Mouse (Mus musculus) heart, embryonic 15.5 days (tissue): ENCODE results near the gene Efnb3. TPM values are rescaled to one million over a fixed set of nuclear protein-coding genes. Genes with fewer than 3 reads are reported as not detected.

Experiments
- ATAC-seq: fragments of 200-750 bp; cut with Nextera tagmentation; replicated peaks from 2 replicates; pipeline ENCODE4 v1.8.0; 2017; ENCODE audit warnings: low read depth, moderate TSS enrichment; ENCODE audit not compliant: insufficient number of reproducible peaks, insufficient read depth, low FRiP score
- H3K27ac ChIP-seq: fragments of 300-500 bp; sonication (generic); 2 replicates; pipeline ENCODE4 v1.5.1; 2015; ENCODE audit warnings: mild to moderate bottlenecking, inconsistent platforms
- H3K27me3 ChIP-seq: fragments of 300-500 bp; sonication (generic); 2 replicates; pipeline ENCODE4 v1.6.1; 2015; ENCODE audit warnings: inconsistent platforms
- H3K36me3 ChIP-seq: fragments of 300-500 bp; sonication (generic); 2 replicates; pipeline ENCODE4 v1.6.1; 2015; ENCODE audit warnings: mild to moderate bottlenecking, inconsistent platforms
- H3K4me1 ChIP-seq: fragments of 300-500 bp; sonication (generic); replicated peaks from 2 replicates; pipeline ENCODE4 v1.6.1; 2015; ENCODE audit warnings: inconsistent platforms
- H3K4me2 ChIP-seq: fragments of 300-500 bp; sonication (generic); 2 replicates; pipeline ENCODE4 v1.6.1; 2015; ENCODE audit warnings: inconsistent platforms, mild to moderate bottlenecking, moderate library complexity
- H3K4me3 ChIP-seq: fragments of 300-500 bp; sonication (generic); 2 replicates; pipeline ENCODE4 v1.5.1; 2015; ENCODE audit warnings: mild to moderate bottlenecking, inconsistent platforms
- H3K9ac ChIP-seq: fragments of 300-500 bp; sonication (generic); 2 replicates; pipeline ENCODE4 v1.6.1; 2015; ENCODE audit warnings: mild to moderate bottlenecking, inconsistent platforms
- H3K9me3 ChIP-seq: fragments of 300-500 bp; sonication (generic); replicated peaks from 2 replicates; pipeline ENCODE4 v1.6.1; 2016; ENCODE audit warnings: inconsistent platforms
- WGBS: fragments of 180-500 bp; shearing (Covaris S2); methylation state at CpG from one replicate; pipeline ENCODE4 v1.1.7; 2015; ENCODE audit warnings: mixed read lengths; 5-methylcytosine and 5-hydroxymethylcytosine counted together
- polyA plus RNA-seq: library from polyadenylated mRNA; unstranded; fragments of >200 nt; fragmentation: Nextera tagmentation; extraction: Ambion mirVana; gene quantifications from 2 replicates; pipeline ENCODE4 v1.2.1, GENCODE M21; 2015

The Efnb3 gene
- polyA plus RNA-seq, 1 experiment from 2014 or later: 53.8 TPM

DNA sequence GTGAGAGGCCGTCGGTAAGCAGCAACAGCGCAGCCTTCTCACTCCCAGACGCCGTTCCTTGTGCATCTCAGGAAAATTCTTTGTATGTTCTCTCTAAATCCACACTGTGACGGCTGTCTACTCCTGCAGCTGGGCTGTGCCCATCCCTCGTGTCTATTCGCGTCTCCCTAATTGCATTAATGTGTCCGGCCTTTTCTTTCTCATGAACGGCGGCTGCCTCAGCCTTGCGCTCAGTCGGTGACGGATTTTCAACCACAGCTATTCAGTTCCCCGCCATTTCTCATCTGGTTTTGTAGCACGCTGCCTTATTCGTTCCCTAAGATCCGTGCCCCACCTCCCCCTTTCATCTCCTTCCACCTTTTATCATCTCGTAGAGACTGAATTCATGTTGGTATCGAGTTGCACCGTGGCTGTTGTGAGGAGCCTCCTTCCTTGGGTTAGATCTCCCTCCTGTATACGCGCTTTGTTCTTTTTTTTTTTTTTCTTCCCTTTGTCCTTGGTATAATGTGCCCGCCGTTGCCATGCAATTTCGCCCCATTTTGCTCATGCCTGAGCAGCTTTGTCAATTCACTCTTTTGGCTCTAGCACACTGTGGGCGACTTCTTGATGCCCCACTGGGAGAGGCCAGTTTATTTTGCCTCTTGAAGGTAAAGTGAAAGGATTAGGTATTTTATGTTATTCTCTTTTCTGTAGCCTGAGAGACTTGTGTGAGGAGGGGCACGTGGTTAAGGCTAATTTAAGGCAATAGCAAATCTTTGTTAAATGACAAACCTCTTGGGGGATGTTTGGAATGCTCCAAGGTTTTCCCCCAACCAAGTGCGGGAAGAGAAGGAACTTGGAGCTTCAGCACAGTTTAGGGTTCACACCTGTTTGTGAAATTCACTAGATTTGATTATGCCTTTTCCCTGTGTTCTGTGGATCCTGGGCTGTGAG is 32.6 kb downstream of the Efnb3 start:
- no peaks in the 10 kb centered on the region for H3K9me3 ChIP-seq
- no peak for ATAC-seq
- H3K4me2 ChIP-seq: peak overlapping the region; percentile 68
- no peaks in the 10 kb centered on the region for H3K36me3 ChIP-seq
- peak overlapping the region; percentile 34; the same call in 1 of the 2 replicates for H3K9ac ChIP-seq
- 17% methylated on average over 30 of the region's 30 CpGs for WGBS
- peak overlapping the region; percentile 13; the same call in 1 of the 2 replicates for H3K27ac ChIP-seq
- H3K4me3 ChIP-seq: peak overlapping the region; percentile 38
- peaks cover 4% of the 10 kb centered on the region; the same call in 1 of the 2 replicates for H3K27me3 ChIP-seq
- H3K4me1 ChIP-seq: peaks cover 5% of the 10 kb centered on the region; the same call in 1 of the 2 replicates

DNA sequence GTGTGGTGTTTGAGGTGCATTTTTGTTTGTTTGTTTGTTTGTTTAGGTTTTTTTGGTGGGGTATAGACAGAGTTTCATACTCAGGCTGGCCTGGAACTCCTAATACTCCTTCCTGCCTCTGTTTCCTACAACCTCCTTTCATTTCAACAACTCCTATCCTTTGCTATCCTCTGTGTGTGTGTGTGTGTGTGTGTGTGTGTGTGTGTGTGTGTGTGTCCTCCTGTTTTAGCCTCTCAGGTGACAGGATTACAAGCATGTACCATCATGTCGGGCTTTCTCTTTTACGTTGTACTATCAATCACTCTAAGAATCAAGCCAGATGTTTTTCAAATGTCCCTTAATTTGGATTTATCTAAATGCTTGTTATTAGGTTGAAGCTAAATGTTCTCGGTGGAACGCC is 33.4 kb downstream of the Efnb3 start:
- H3K9me3 ChIP-seq: no peaks in the 10 kb centered on the region
- no peaks in the 10 kb centered on the region for H3K36me3 ChIP-seq
- ATAC-seq: no peak
- peaks cover 4% of the 10 kb centered on the region; the same call in 1 of the 2 replicates for H3K27me3 ChIP-seq
- H3K4me1 ChIP-seq: peaks cover 5% of the 10 kb centered on the region; the same call in 1 of the 2 replicates
- H3K4me3 ChIP-seq: peak overlapping the region; percentile 38
- no peak overlapping the region for H3K27ac ChIP-seq
- peak overlapping the region; percentile 68; the same call in 1 of the 2 replicates for H3K4me2 ChIP-seq
- H3K9ac ChIP-seq: no peak overlapping the region
- 56% methylated on average over 4 of the region's 4 CpGs for WGBS

DNA sequence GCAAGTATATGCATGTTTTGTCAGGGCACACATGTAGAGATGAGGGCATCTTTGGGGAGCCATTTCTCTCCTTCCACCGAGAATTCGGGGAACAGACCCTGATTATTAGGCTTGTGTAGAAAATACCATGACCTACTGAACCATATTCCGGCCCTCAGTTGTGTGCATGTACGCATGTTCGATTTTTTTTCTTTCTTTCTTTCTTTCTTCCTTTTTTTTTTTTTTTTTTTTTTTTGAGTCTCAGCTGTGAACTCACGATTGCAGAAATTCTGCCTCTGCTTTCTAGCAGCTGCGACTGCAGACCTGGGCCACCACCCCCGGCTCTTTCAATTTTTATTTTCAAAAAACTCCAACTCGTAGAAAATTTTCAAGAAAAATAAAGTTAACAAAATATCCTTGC is 34.3 kb downstream of the Efnb3 start:
- H3K9me3 ChIP-seq: no peaks in the 10 kb centered on the region
- no peak for ATAC-seq
- peaks cover 4% of the 10 kb centered on the region; the same call in 1 of the 2 replicates for H3K27me3 ChIP-seq
- no peak overlapping the region for H3K4me2 ChIP-seq
- no peak overlapping the region for H3K4me3 ChIP-seq
- H3K27ac ChIP-seq: no peak overlapping the region
- WGBS: 88% methylated on average over 9 of the region's 9 CpGs
- H3K9ac ChIP-seq: no peak overlapping the region
- peaks cover 9% of the 10 kb centered on the region; the same call in 1 of the 2 replicates for H3K4me1 ChIP-seq
- no peaks in the 10 kb centered on the region for H3K36me3 ChIP-seq

DNA sequence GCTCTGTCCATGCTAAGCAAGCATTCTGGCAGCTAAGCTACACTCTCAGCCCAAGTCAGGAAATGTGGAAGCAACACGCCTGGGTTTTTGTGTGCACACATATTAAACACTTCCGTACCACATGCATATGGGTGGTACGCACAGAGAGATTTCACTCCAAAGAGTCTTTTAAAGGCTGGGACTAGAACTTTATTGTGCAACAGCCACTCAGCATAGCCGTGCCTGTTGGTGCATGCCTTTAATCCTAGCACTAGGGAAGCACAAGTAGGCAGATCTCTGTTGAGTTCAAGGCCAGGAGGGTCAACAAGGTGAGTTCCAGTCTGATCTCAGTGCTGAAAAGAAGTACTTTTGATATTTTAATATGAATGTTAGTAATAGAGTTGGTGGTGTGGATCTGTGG is 36.4 kb downstream of the Efnb3 start:
- Histone ChIP-seq H3K27ac (no peak overlapping the region), H3K4me2 (no peak overlapping the region), H3K36me3 (no peaks in the 10 kb centered on the region), H3K4me3 (no peak overlapping the region), H3K9me3 (no peaks in the 10 kb centered on the region), H3K4me1 (peaks cover 18% of the 10 kb centered on the region), H3K27me3 (peaks cover 4% of the 10 kb centered on the region; the same call in 1 of the 2 replicates), H3K9ac (no peak overlapping the region)
- ATAC-seq: no peak
- 84% methylated on average over 4 of the region's 4 CpGs for WGBS

DNA sequence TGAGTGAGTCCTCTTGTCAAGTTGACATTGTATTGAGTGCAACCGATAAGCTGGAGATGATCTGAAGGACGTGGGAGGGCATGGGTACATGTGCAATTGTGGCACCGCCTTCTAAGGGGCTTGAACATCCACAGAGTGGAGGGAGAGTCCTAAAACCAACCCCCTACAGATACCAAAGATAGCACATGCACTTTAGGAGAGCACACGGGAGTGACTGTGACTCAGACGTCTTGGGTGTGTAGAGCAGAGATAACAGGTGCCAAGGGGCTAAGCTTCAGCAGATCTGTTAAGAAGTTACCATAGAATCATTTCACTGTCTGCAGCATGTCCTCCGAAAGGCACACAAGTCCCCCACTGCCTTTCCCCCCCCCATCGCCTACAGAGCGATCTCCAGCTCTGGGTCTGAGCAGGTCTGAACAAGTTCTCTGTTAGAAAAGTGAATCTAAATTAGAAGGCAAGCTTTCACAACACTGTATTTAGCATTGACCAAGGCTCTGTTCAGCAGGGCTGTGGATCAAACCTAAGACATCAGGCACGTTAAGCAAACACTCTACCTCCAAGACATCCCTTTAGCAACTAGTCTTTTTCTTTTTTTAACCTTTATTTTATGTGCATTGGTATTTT is 38.4 kb downstream of the Efnb3 start:
- Histone ChIP-seq H3K4me3 (no peak overlapping the region), H3K4me1 (peaks cover 13% of the 10 kb centered on the region), H3K27ac (no peak overlapping the region), H3K27me3 (peaks cover 4% of the 10 kb centered on the region; the same call in 1 of the 2 replicates), H3K36me3 (no peaks in the 10 kb centered on the region), H3K9ac (no peak overlapping the region), H3K9me3 (no peaks in the 10 kb centered on the region), H3K4me2 (no peak overlapping the region)
- WGBS: 66% methylated on average over 9 of the region's 9 CpGs
- ATAC-seq: no peak

DNA sequence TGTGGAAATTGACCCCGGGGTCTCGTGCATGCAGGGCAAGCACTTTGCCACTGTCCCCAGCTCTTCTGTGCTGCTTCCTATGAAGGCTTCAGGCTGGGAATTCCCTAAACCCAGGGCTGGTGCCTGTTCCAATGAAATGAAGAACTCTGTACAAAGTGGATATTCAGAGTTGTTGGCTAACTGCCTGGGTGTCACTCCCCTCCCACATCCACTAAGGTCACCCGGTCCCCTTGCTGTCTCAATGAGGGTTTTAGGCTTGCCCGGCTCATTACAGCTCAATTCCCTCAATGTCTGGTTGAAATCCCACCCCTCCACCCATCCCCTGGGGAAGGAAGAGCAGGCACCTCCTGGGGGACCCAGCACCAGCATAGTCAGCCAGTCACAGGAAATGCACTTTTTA is 40.0 kb downstream of the Efnb3 start:
- Histone ChIP-seq H3K9me3 (no peaks in the 10 kb centered on the region), H3K36me3 (no peaks in the 10 kb centered on the region), H3K4me3 (no peak overlapping the region), H3K27me3 (peaks cover 14% of the 10 kb centered on the region), H3K9ac (no peak overlapping the region), H3K27ac (no peak overlapping the region), H3K4me2 (no peak overlapping the region), H3K4me1 (peaks cover 13% of the 10 kb centered on the region)
- 61% methylated on average over 4 of the region's 4 CpGs for WGBS
- ATAC-seq: no peak

DNA sequence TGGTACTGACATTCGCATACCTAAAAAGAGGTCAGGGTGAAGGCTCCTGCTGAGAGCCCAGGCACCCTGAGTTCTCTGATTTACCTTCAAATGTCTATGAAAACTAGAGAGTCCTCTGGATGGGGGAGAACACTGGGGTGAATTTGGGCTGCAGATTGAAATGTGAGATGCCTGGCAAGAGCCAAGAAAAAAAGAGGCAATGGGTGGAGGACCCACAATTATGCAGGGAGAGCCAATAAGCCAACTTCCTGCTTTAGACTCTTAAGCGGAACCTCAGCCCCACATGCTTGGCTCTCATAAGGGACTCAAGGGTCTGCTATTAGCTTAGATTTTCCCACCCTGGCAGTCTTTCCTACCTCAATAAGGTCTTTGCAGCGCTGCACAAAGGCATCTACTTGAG is 43.3 kb downstream of the Efnb3 start:
- Histone ChIP-seq H3K27ac (no peak overlapping the region), H3K27me3 (peaks cover 18% of the 10 kb centered on the region), H3K9me3 (no peaks in the 10 kb centered on the region), H3K4me2 (no peak overlapping the region), H3K4me3 (no peak overlapping the region), H3K9ac (no peak overlapping the region), H3K36me3 (no peaks in the 10 kb centered on the region), H3K4me1 (peaks cover 15% of the 10 kb centered on the region)
- no peak for ATAC-seq
- WGBS: 55% methylated on average over 3 of the region's 3 CpGs

DNA sequence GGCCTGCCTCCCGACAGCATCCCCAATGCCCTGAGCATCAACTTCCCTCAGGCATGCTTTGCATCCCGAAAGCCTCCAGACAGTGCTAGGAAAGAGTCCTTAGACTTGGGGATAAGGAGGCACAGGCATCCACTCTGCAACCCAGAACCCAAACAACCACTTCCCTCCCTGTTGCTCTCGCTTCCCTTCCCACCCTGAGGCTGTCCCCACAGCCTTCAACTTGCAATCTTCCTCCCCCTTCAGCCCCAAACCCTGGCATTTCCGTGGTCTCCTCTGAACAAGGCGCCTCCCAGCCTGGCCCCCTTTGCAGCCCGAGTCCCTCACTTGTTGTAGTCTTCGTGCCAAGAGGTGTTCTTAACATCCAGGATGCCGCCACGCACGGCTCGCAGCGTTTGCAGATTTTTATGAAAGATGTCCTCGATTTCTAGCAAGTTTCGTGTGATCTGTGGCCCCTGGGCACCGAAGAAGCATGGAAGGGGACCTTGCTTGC is 43.8 kb downstream of the Efnb3 start:
- Histone ChIP-seq H3K4me1 (peaks cover 19% of the 10 kb centered on the region), H3K27ac (no peak overlapping the region), H3K9me3 (no peaks in the 10 kb centered on the region), H3K4me3 (no peak overlapping the region), H3K27me3 (peaks cover 18% of the 10 kb centered on the region), H3K9ac (no peak overlapping the region), H3K36me3 (no peaks in the 10 kb centered on the region), H3K4me2 (no peak overlapping the region)
- WGBS: 57% methylated on average over 15 of the region's 15 CpGs
- no peak for ATAC-seq

DNA sequence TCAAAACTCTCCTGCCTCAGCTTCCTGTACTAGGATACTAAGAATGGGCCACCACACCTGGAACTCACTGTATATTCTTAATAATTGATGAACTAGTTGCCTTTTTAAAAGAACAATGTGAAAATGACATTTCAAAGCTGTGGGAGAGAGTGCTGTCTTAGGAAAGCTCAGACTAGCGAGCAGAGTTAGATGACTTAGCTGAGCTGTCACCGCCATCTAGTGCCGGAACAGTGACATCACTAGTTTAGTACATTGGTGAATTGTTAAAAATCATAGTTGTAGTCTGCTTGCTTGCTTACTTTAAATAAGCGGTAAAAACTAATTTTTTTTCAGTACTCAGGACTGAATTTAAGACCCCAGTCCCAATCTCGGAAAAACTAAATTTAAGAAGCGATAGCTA is 46.2 kb downstream of the Efnb3 start:
- no peak overlapping the region for H3K27ac ChIP-seq
- 7% methylated on average over 6 of the region's 6 CpGs for WGBS

DNA sequence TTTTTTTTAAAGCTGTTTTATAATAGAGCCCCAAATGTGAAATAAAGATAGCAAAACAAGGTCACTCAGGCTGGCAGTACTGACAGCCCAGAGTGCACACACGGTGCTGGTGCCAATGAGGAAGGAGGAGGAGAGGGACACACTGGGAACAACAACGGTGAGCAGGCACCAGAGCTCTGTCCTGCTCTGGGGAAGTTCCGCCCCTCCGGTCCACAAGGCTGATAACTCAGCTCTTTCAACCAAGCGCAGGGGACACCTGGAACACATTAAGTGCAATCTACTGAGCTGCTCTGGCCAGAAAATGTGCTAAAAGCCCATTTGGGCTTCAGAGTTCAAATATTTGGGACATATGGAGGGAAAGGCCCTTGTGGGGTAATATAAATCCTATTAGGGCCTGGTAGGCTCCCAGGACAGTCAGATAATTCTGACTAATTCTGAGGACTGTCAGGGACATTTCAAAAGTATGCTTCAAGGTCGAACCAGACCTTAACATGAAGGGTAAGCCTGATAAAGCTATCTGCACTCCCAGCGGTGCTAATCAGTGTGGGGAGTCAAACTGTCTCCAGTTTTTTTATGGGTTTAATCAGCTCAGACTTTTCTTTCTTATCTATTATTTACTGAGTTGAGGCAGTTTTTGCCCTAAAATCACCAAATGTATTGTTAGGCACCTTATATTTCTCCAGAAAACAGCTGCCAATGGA is 49.1 kb downstream of the Efnb3 start:
- Histone ChIP-seq H3K4me2 (no peak overlapping the region), H3K36me3 (no peaks in the 10 kb centered on the region), H3K4me3 (no peak overlapping the region), H3K9me3 (no peaks in the 10 kb centered on the region), H3K9ac (no peak overlapping the region), H3K4me1 (peaks cover 12% of the 10 kb centered on the region), H3K27ac (peak overlapping the region; percentile 80), H3K27me3 (peaks cover 11% of the 10 kb centered on the region)
- WGBS: 11% methylated on average over 7 of the region's 7 CpGs
- ATAC-seq: 0 out of 2 replicates have a peak, but pooled peaks have one; percentile 43

More for the DNA sequence above, 46.2 kb downstream of the Efnb3 start:
- no peaks in the 10 kb centered on the region for H3K9me3 ChIP-seq
- H3K36me3 ChIP-seq: no peaks in the 10 kb centered on the region
- H3K4me2 ChIP-seq: no peak overlapping the region
- H3K4me1 ChIP-seq: peaks cover 12% of the 10 kb centered on the region
- H3K9ac ChIP-seq: no peak overlapping the region
- no peak overlapping the region for H3K4me3 ChIP-seq
- H3K27me3 ChIP-seq: peaks cover 18% of the 10 kb centered on the region
- ATAC-seq: no peak
